Mouse (Mus musculus) kidney, adult 2 months (tissue): Measurements from ENCODE around the gene Fzr1.

ENCODE experiments used
- CTCF ChIP-seq: fragments of 200-500 bp; conservative IDR thresholded peaks from 2 replicates; pipeline ENCODE4 v1.5.1; 2011; ENCODE audit warnings: low read depth, mild to moderate bottlenecking, control low read depth, low read length, moderate library complexity, mixed read lengths; ENCODE audit not compliant: insufficient read depth, insufficient read length
- POLR2A ChIP-seq: fragments of 200-500 bp; IDR thresholded peaks from one replicate; pipeline ENCODE4 v1.6.1; 2011; ENCODE audit warnings: low read depth, low read length, control low read depth

DNA sequence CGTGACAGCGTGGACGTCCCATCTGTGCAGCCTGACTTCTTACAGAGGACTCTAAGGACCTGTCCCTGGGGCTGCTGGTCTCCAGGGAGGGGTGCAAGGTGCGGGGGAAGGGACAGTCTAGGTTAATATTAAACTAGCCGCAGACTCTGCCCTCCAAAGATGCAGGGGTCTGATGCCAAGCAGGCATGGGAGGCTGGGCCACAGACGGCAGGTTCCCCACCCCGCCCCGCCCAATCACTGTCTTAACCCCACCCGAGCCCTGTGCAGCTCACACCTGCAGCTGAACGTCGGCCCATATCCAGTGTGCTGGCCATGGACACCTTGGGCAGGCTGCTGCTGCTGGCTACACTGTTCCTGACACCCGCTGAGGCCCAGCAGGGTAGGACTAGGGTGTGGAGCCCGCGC, 14.5 kb upstream of the Fzr1 start, which contains the start of gene Smim24:
- no peak for TF ChIP-seq POLR2A
- no peak for TF ChIP-seq CTCF
